Mouse (Mus musculus): ENCODE measurements around the gene Siva1. TPM values are rescaled to one million over a fixed set of nuclear protein-coding genes. Genes with fewer than 3 reads are reported as not detected.

Siva1 gene
- polyA plus RNA-seq (2012; rRNA removed): 41.6 and 45.3 TPM in 2 replicates

DNA sequence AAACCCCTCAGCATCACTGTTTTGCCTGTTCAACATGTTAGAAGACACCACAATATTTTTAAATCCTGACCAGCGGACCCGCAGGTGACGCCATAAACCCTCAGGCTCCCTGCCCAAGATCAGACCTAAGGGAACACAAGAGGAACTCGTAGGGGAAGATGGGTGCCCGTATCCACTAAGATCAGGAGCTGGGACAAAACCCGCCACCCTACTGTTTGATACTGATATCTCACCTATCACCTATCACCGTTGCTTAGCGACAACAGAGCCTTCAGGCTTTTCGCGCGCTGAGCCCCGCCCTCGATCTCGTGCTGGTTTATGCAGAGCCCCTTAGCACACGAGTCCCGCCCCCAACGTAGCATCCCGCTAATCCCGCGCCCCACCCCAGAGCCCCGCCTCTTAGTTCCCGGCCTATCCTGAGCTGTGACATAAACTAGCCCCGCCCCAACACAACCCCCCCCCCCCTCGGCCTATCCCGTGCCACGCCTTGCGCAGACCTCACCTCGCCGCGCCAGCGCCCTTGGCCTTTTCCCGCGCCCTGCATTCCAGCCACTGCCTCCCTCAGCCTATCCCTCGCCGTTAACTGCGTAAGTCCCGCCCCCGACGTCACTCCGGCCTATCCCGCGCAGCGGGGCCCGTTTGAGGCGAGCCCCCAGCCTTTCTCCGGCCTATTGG, at the start of gene Siva1:
Siva1 (plus strand) TSS at position 500 of the 675 bp plus-strand sequence.

DNA sequence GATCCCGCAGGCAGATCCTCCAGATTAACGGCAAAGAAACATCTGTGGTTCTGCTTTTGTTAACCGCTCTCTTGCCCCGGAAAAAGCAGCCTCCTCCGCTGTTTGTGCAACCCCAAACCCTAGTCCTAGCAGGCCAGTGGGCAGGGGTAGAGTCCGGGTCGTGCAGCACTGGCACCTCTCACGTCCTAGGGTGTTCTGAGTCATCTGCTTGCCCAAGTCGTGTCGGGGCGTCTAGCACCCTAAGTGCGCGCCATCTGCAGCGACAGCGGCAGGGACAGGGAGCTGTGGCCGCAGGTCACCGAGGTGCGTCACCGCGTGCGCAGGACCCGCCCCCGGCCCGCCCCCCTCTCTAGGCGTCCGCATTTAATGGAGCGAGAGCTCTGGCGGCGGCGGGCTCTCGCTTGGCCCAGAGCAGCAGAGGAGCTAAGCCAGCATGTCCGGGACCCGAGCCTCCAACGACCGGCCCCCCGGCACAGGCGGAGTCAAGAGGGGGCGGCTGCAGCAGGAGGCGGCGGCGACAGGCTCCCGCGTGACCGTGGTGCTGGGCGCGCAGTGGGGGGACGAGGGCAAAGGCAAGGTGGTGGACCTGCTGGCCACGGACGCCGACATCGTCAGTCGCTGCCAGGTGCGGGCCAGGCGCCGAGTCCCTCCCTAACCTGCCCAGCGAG, 24.7 kb upstream of the Siva1 start, which contains the start of gene Adssl1:
Adssl1 (plus strand) TSS at position 360 of the 668 bp plus-strand sequence.

DNA sequence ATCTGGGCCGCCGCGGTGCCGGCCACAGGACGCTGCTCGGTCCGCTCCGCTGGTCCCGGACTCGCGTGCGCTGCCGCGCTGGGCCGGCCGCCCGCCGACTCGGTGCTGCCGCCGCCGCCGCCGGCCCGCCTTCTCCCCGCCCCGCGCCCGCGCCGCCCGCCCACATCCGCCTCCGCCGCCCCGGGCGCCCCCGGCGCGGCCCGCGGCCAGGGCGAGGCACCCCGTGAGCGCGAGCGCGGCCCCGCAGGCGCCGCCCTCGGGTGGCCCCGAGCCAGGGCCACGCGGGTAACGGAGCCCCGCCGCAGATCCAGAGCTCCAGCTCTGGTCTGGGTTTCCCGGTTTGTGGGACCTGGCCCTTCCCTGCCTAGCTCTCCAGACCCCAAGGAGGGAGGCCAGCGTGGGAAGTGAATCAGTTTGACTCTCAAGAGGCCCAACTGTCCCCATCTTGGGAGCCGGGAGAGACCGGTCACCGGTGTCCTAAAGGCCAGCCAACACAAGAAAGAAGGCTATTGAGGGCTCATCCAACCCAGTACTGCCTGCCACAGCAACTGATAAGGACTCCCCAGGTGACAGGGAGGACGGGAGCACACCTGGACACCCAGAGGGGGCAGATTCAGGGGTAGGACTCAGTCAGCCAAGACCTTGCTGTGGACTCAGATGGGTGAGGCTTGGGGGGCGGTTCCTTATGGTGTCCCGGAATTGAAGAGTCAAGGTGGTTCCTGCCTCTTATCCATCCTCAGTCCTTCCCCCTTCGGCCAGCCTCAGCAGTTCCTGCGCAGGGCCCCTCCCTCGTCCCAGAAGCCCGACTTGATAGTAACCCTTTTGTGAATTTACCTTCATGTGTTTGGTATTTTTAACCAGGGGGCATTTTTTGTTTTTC, 29.9 kb downstream of the Siva1 start, which contains the start of gene Akt1:
Akt1 (minus strand) TSS at position 753 of the 880 bp plus-strand sequence.

DNA sequence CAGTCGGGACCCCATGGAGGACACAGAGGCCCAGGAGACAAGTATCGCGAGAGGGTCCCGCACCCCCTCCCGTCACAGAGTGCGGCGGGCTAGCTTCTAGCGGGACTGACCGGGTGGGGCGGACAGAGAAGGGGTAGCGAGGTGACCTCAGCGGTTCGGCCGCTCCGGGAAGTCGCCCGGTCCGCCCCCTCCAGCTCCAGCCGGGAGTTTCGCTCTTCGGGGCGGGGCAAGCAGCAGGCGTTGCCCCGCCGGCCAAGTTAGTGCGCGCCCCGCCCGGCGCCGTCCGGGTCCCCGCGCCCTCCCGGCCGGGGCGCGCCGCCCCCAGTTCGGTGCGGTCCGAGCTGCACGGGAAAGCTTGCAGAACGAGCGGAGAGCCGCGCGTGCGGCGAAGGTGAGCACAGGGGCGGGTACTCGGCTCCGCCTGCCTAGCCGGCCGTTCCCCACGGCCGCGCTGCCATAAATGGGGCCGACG, 34.1 kb downstream of the Siva1 start, which contains the start of gene Zbtb42:
Zbtb42 (plus strand) TSS at position 274 of the 472 bp plus-strand sequence.

Other genes starting within 250 kb of the Siva1 start
- gene A530016L24Rik, start 155.2 kb upstream of the Siva1 start, polyA plus RNA-seq (2012; rRNA removed): 1.7 and 2.3 TPM in 2 replicates
- 2.5 TPM in 2 replicates for gene Tmem179, start 127.9 kb upstream of the Siva1 start, polyA plus RNA-seq (2012; rRNA removed)
- 33.8 and 45.8 TPM in 2 replicates for gene Inf2, start 55.9 kb upstream of the Siva1 start, polyA plus RNA-seq (2012; rRNA removed)
- 1.4 and 2.0 TPM in 2 replicates for gene Adssl1, start 24.6 kb upstream of the Siva1 start, polyA plus RNA-seq (2012; rRNA removed)
- 190 and 203 TPM in 2 replicates for gene Akt1, start 30.2 kb downstream of the Siva1 start, polyA plus RNA-seq (2012; rRNA removed)
- 46.1 and 46.8 TPM in 2 replicates for gene Zbtb42, start 34.1 kb downstream of the Siva1 start, polyA plus RNA-seq (2012; rRNA removed)
- gene Cep170b, start 75.8 kb downstream of the Siva1 start, polyA plus RNA-seq (2012; rRNA removed): 133 and 150 TPM in 2 replicates
- gene Pld4, start 116.0 kb downstream of the Siva1 start, polyA plus RNA-seq (2012; rRNA removed): 25.8 and 31.1 TPM in 2 replicates
- 15.6 and 16.6 TPM in 2 replicates for gene Ahnak2, start 158.0 kb downstream of the Siva1 start, polyA plus RNA-seq (2012; rRNA removed)
- gene Clba1, start 164.3 kb downstream of the Siva1 start, polyA plus RNA-seq (2012; rRNA removed): 4.2 and 4.8 TPM in 2 replicates
- gene Cdca4, start 184.7 kb downstream of the Siva1 start, polyA plus RNA-seq (2012; rRNA removed): 20.8 and 21.0 TPM in 2 replicates
- 3.7 and 4.6 TPM in 2 replicates for gene Gpr132, start 223.5 kb downstream of the Siva1 start, polyA plus RNA-seq (2012; rRNA removed)

Data from colon, adult 2 months (tissue).